Mouse (Mus musculus) hindbrain, embryonic 16.5 days (tissue): ENCODE measurements around the gene Mrps26. TPM values are rescaled to one million over a fixed set of nuclear protein-coding genes. Genes with fewer than 3 reads are reported as not detected.

ENCODE experiments used
- ATAC-seq: fragments of 200-750 bp; cut with Nextera tagmentation; 2 replicates; pipeline ENCODE4 v1.8.0; 2017; ENCODE audit warnings: moderate TSS enrichment, moderate library complexity
- H3K27ac ChIP-seq: fragments of 300-500 bp; sonication (generic); 2 replicates; pipeline ENCODE4 v1.5.1; 2014; ENCODE audit warnings: low read depth, mild to moderate bottlenecking, control low read depth, low read length, moderate library complexity
- H3K27me3 ChIP-seq: fragments of 300-500 bp; sonication (generic); replicated peaks from 2 replicates; pipeline ENCODE4 v1.6.1; 2014; ENCODE audit warnings: low read length; ENCODE audit not compliant: control insufficient read depth, insufficient read depth
- H3K36me3 ChIP-seq: fragments of 300-500 bp; sonication (generic); 2 replicates; pipeline ENCODE4 v1.6.1; 2014; ENCODE audit warnings: mild to moderate bottlenecking, low read length, moderate library complexity, mixed read lengths; ENCODE audit not compliant: control insufficient read depth, insufficient read depth
- H3K4me1 ChIP-seq: fragments of 300-500 bp; sonication (generic); 2 replicates; pipeline ENCODE4 v1.6.1; 2014; ENCODE audit warnings: low read depth, low read length; ENCODE audit not compliant: control insufficient read depth, insufficient read depth
- H3K4me2 ChIP-seq: fragments of 300-500 bp; sonication (generic); 2 replicates; pipeline ENCODE4 v1.6.1; 2014; ENCODE audit warnings: mild to moderate bottlenecking, low read length, control low read depth, moderate library complexity
- H3K4me3 ChIP-seq: fragments of 300-500 bp; sonication (generic); 2 replicates; pipeline ENCODE4 v1.5.1; 2014; ENCODE audit warnings: mild to moderate bottlenecking, low read length, control low read depth, moderate library complexity
- H3K9ac ChIP-seq: fragments of 300-500 bp; sonication (generic); 2 replicates; pipeline ENCODE4 v1.6.1; 2014; ENCODE audit warnings: low read depth, mild to moderate bottlenecking, control low read depth, low read length, moderate library complexity
- H3K9me3 ChIP-seq: fragments of 300-500 bp; sonication (generic); 2 replicates; pipeline ENCODE4 v1.6.1; 2014; ENCODE audit warnings: mild to moderate bottlenecking, low read length, moderate library complexity; ENCODE audit not compliant: control insufficient read depth
- WGBS: fragments of 180-500 bp; shearing (Covaris S2); extraction: QIAGEN DNeasy Blood & Tissue Kit; methylation state at CpG from one replicate; pipeline ENCODE4 v1.1.7; 2014; 5-methylcytosine and 5-hydroxymethylcytosine counted together
- polyA plus RNA-seq: library from polyadenylated mRNA; unstranded; fragments of >200 nt; fragmentation: Nextera tagmentation; extraction: Ambion mirVana; gene quantifications from 2 replicates; pipeline ENCODE4 v1.2.1, GENCODE M21; 2015

Mrps26 gene
- polyA plus RNA-seq, 1 experiment from 2014 or later, result 113 TPM

DNA sequence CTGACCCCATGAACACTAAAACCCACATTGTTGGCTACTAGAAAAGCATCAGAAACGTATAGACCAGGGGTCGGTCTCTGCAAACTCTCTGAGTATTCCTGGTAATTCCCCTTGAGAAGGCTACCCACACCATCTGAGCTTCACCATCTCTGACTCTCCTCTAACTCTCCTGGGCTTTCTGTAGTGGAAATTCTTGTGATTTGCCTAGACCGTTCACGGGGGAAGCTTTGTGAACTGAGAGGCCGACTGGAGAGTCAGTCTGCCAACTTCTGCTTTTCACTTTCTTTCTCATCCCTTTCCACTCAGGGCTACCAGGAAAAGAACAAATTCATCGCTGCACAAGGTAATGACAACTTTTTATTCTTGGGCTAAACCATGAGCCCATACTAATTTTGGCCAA lies 28.5 kb upstream of the Mrps26 start:
- 90% methylated on average over 6 of the region's 6 CpGs for WGBS

GRCm38 (mm10) chr2:130536890-130537289 lies 26.7 kb upstream of the Mrps26 start:
- Histone ChIP-seq H3K4me3 (no peak overlapping the region), H3K27me3 (no peaks in the 10 kb centered on the region), H3K27ac (no peak overlapping the region), H3K9me3 (no peaks in the 10 kb centered on the region), H3K4me1 (no peaks in the 10 kb centered on the region), H3K4me2 (no peak overlapping the region), H3K9ac (no peak overlapping the region), H3K36me3 (peaks cover 31% of the 10 kb centered on the region)
- no peak for ATAC-seq
- WGBS, result 87% methylated on average over 3 of the region's 3 CpGs

More for the DNA sequence above, 28.5 kb upstream of the Mrps26 start:
- Histone ChIP-seq H3K36me3 (peaks cover 23% of the 10 kb centered on the region), H3K4me2 (no peak overlapping the region), H3K9me3 (no peaks in the 10 kb centered on the region), H3K27ac (no peak overlapping the region), H3K4me3 (no peak overlapping the region), H3K9ac (no peak overlapping the region), H3K27me3 (no peaks in the 10 kb centered on the region), H3K4me1 (no peaks in the 10 kb centered on the region)
- no peak for ATAC-seq

DNA sequence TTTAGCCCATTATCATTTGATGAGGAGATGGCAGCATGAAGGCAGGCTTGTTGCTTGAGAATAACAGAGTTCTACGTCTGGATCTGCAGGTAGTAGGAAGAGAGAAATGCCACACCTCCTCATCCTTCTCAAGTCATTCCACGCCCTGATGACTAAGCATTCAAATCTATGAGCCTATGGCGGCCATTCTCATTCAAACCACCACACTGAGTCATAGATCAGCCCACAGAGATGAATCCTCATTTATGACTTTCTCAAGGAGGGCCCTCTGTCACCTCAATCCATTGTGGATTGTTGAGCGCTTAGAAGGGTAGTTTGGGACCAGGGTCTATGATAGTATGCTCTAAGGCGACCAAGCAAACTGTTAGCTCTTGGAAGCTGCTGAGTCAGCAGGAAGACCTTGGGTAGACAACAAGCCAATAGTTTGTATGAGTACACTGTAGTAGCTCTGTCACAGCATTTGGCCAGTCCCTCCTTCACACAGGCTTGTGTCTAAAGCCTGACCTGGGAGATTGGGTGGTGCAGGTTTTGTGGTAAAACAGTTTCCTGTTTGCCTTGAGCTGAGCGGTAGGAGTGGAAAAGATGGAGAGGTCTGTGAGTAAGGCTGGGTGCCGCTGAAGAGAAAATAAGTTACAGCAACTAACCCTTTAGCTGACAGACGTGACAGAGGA lies 24.5 kb upstream of the Mrps26 start:
- no peaks in the 10 kb centered on the region for H3K27me3 ChIP-seq
- no peaks in the 10 kb centered on the region for H3K4me1 ChIP-seq
- 92% methylated on average over 8 of the region's 8 CpGs for WGBS

GRCm38 (mm10) chr2:130540266-130540665 lies 23.3 kb upstream of the Mrps26 start:
- Histone ChIP-seq H3K4me2 (no peak overlapping the region), H3K27me3 (no peaks in the 10 kb centered on the region), H3K27ac (no peak overlapping the region), H3K4me3 (no peak overlapping the region), H3K36me3 (peaks cover 39% of the 10 kb centered on the region), H3K9ac (no peak overlapping the region), H3K4me1 (no peaks in the 10 kb centered on the region), H3K9me3 (no peaks in the 10 kb centered on the region)
- WGBS, result 89% methylated on average over 9 of the region's 9 CpGs
- ATAC-seq, result no peak

More for the DNA sequence above, 24.5 kb upstream of the Mrps26 start:
- Histone ChIP-seq H3K27ac (no peak overlapping the region), H3K9me3 (no peaks in the 10 kb centered on the region), H3K9ac (no peak overlapping the region), H3K4me2 (no peak overlapping the region), H3K36me3 (peaks cover 33% of the 10 kb centered on the region), H3K4me3 (no peak overlapping the region)
- ATAC-seq, result no peak

DNA sequence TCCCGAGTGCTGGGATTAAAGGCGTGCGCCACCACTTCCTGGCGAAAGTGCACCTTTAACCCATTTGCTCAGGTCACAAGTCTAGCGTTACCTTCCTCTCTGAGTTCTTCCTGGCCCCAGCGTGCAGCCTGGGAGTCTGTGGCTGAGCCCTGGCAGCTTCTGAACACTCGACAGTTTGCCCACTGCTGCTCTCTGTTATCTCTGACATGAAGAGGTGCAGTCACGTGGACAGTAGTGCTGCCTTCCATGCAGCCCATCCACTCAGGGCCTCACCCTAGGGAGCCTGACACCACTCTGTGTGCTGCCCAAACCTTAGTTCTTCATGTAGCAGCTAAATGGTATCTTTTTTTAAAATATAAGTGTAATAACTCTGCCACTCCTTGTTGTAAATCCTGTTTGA lies 16.6 kb upstream of the Mrps26 start:
- H3K36me3 ChIP-seq, result peaks cover 52% of the 10 kb centered on the region
- H3K27ac ChIP-seq, result no peak overlapping the region
- H3K4me2 ChIP-seq, result no peak overlapping the region
- H3K9ac ChIP-seq, result no peak overlapping the region
- no peak for ATAC-seq
- H3K27me3 ChIP-seq, result no peaks in the 10 kb centered on the region
- no peak overlapping the region for H3K4me3 ChIP-seq
- H3K4me1 ChIP-seq, result no peaks in the 10 kb centered on the region
- 93% methylated on average over 8 of the region's 8 CpGs for WGBS
- H3K9me3 ChIP-seq, result no peaks in the 10 kb centered on the region

DNA sequence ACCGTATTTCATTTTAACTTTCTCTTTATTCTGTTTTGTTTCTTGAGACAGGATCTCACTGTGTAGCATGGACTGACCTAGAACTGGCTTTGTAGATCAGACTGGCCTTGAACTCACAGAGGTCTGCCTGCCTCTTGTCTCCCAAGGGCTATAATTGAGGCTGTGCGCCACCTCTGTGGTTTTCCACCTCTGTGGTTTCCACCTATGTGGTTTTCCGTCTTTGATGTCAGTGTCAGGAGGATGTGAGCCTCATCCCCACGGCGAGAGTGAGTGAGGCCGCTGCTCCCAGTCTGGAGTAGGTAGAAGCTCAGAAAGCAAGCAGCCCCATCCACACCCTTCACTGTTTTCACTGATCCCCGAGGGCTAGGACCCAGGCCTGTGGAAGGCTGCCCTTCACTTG lies 8.7 kb upstream of the Mrps26 start:
- Histone ChIP-seq H3K4me1 (no peaks in the 10 kb centered on the region), H3K9ac (no peak overlapping the region), H3K36me3 (peaks cover 30% of the 10 kb centered on the region), H3K9me3 (no peaks in the 10 kb centered on the region), H3K27ac (no peak overlapping the region), H3K4me2 (no peak overlapping the region), H3K27me3 (no peaks in the 10 kb centered on the region), H3K4me3 (no peak overlapping the region)
- whole genome bisulfite sequencing, result 94% methylated on average over 7 of the region's 7 CpGs
- no peak for ATAC-seq

- H3K9me3 ChIP-seq, result no peaks in the 10 kb centered on the region
- no peaks in the 10 kb centered on the region for H3K27me3 ChIP-seq
- no peak overlapping the region for H3K27ac ChIP-seq
- no peak overlapping the region for H3K4me3 ChIP-seq
- H3K4me2 ChIP-seq, result no peak overlapping the region
- WGBS, result 82% methylated on average over 1 of the region's 1 CpGs
- no peaks in the 10 kb centered on the region for H3K4me1 ChIP-seq
- peaks cover 24% of the 10 kb centered on the region for H3K36me3 ChIP-seq
- no peak for ATAC-seq
- H3K9ac ChIP-seq, result no peak overlapping the region
These were observed 7.2 kb upstream of the Mrps26 start for GRCm38 (mm10) chr2:130556292-130556691.

GRCm38 (mm10) chr2:130557462-130557861 lies 6.1 kb upstream of the Mrps26 start:
- Histone ChIP-seq H3K27me3 (no peaks in the 10 kb centered on the region), H3K9me3 (no peaks in the 10 kb centered on the region), H3K4me2 (no peak overlapping the region), H3K4me3 (no peak overlapping the region), H3K9ac (no peak overlapping the region), H3K4me1 (no peaks in the 10 kb centered on the region), H3K36me3 (peaks cover 23% of the 10 kb centered on the region), H3K27ac (no peak overlapping the region)
- WGBS, result 97% methylated on average over 2 of the region's 2 CpGs
- no peak for ATAC-seq

DNA sequence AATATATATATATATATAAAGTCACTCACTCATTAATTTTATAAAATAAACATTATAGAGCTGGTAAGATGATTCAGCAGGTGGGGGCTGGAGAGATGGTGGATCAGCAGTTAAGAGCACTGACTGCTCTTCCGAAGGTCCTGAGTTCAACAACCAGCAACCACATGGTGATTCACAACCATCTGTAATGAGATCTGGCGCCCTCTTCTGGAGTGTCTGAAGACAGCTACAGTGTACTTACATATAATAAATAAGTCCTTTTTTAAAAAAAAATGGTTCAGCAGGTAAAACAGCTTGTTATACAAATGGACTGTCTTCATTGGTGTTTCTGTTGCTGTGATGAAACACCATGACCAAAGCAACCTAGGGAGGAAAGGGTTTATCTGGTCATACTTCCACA lies 5.5 kb upstream of the Mrps26 start:
- no peak overlapping the region for H3K4me3 ChIP-seq
- H3K4me2 ChIP-seq, result no peak overlapping the region
- H3K36me3 ChIP-seq, result peaks cover 23% of the 10 kb centered on the region
- no peak overlapping the region for H3K27ac ChIP-seq
- 73% methylated on average over 2 of the region's 2 CpGs for WGBS
- H3K4me1 ChIP-seq, result peaks cover 4% of the 10 kb centered on the region
- ATAC-seq, result no peak
- H3K9me3 ChIP-seq, result no peaks in the 10 kb centered on the region
- no peaks in the 10 kb centered on the region for H3K27me3 ChIP-seq
- H3K9ac ChIP-seq, result no peak overlapping the region
